Mouse (Mus musculus) heart, adult 2 months (tissue): ENCODE results near the gene Mdk.

Source experiments
- CTCF ChIP-seq: fragments of 200-600 bp; IDR thresholded peaks from 2 replicates; pipeline ENCODE4 v1.8.1; 2022; ENCODE audit warnings: antibody characterized with exemption, mild to moderate bottlenecking, moderate library complexity
- POLR2A ChIP-seq: fragments of 200-500 bp; IDR thresholded peaks from 2 replicates; pipeline ENCODE4 v1.6.1; 2011; ENCODE audit warnings: mild to moderate bottlenecking, low read depth, low read length, control low read depth; ENCODE audit not compliant: insufficient read depth

DNA sequence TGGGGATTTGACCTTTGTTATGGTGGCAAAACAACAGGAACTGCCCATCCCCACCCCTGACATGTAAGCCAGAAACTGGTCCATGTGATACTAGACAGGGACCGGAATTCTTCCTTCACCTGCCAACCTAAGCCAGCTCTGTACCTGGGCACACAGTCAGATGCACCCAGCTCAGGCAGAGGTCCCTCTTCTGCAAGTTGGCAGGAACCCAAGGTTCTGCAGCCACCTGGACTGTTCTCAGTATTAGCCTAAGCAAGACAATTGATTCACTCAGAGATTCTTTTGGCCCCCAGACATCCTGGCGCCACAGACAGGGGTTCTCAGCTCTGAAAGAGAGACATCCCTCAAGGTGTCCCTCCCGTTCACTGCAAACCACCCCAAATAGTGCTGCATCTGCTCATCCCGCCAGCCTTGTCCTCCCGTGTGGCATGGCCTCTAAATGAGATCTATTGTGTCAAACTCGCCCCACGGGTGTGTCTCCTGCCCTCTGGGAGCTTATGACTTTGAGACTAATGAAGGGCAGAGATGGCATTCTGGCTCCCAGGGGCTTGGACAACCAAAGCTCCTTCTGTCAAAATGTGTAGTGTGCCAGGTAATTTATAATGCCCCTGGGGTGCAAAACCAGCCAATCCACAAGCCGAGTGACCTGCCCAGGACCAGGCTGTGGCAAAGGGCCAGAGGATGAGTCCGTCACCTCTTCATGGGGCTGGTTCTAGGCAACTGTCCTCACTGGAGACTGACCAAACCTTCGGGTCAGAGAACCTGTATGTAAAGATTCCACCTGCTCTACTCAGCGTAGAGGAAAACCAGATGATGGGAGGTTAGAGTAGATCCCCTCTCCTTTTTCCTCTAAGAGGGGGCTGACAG, 27.7 kb upstream of the Mdk start:
- TF ChIP-seq POLR2A (no peak), CTCF (no peak)
